In genomic region chr12:71910246-71910645, GRCm38 (mm10) we compare ENCODE assay signal across 26 mouse cellular contexts.
A peak's percentile ranks its signal among the peaks of the same experiment; 100 is the strongest.
DNase-seq lines count a peak whose midpoint lies in the region; TF ChIP-seq lines count a peak whose summit lies in the region.
"Had no signal": no experiment of that assay in that cellular context is flagged by ENCODE, and none has a peak within 500 bp of the region (broad histone marks: within the 10 kb centered on the region; RNA-seq: fewer than 3 reads in every experiment).

No protein-coding gene starts in this region.

- H3K27me3 ChIP-seq in cerebellum, adult 2 months (ENCODE audit: control insufficient read depth, insufficient read depth, low read length) = no peaks in the 10 kb centered on the region
- H3K27me3 ChIP-seq: embryonic facial prominence, embryonic 15.5 days; forebrain, embryonic 15.5 days; heart, embryonic 12.5 days; hindbrain, embryonic 12.5 days; lung, embryonic 15.5 days; neural tube, embryonic 13.5 days; stomach, embryonic 15.5 days had no signal

- no peak overlapping the region for H3K4me3 ChIP-seq in cerebellum, adult 2 months (replicated peaks; ENCODE audit: insufficient read depth, low read depth, low read length)
- no peak overlapping the region for H3K4me3 ChIP-seq in layer of hippocampus, adult 2 months
- no peak overlapping the region for H3K4me3 ChIP-seq in olfactory bulb, adult 2 months (ENCODE audit: insufficient read depth, low read depth, low read length)
- H3K4me3 ChIP-seq: embryonic facial prominence, embryonic 15.5 days; forebrain, embryonic 15.5 days; heart, embryonic 12.5 days; hindbrain, embryonic 12.5 days; lung, embryonic 15.5 days; myocyte; neural tube, embryonic 13.5 days; stomach, embryonic 15.5 days had no signal

- no peak for TF ChIP-seq POLR2A in cerebellum, adult 2 months (IDR thresholded peaks at IDR 0.05; ENCODE audit: borderline replicate concordance, insufficient read depth, low read length)
- no peak for TF ChIP-seq POLR2A in olfactory bulb, adult 2 months (IDR thresholded peaks at IDR 0.05; ENCODE audit: insufficient read depth, low read depth, low read length)

- no peak overlapping the region for H3K27ac ChIP-seq in cerebellum, adult 2 months (ENCODE audit: insufficient read depth, low read length)
- peak overlapping the region; percentile 73 for H3K27ac ChIP-seq in layer of hippocampus, adult 2 months
- H3K27ac ChIP-seq in olfactory bulb, adult 2 months (ENCODE audit: insufficient read depth, low read depth, low read length) = peak overlapping the region; percentile 22; the same call in 1 of the 2 replicates
- H3K27ac ChIP-seq: embryonic facial prominence, embryonic 15.5 days; forebrain, embryonic 15.5 days; hindbrain, embryonic 12.5 days; liver, embryonic 14.5 days; lung, embryonic 15.5 days; neural tube, embryonic 13.5 days; stomach, embryonic 15.5 days had no signal

- WGBS in cerebellum, adult 2 months = 6% methylated on average over 7 of the region's 7 CpGs
- WGBS in olfactory bulb, adult 2 months = 50% methylated on average over 7 of the region's 7 CpGs

- H3K4me1 ChIP-seq in cerebellum, adult 2 months (ENCODE audit: control insufficient read depth, insufficient read depth, low read length) = peaks cover 30% of the 10 kb centered on the region
- H3K4me1 ChIP-seq in olfactory bulb, adult 2 months (ENCODE audit: control insufficient read depth, insufficient read depth, low read length) = peaks cover 16% of the 10 kb centered on the region

- TF ChIP-seq CTCF in cerebellum, adult 2 months (IDR thresholded peaks at IDR 0.05; ENCODE audit: borderline replicate concordance, insufficient read depth, low read depth, low read length) = no peak
- no peak for TF ChIP-seq CTCF in layer of hippocampus, adult 2 months (conservative IDR thresholded peaks at IDR 0.05)
- TF ChIP-seq CTCF in olfactory bulb, adult 2 months (IDR thresholded peaks at IDR 0.05; ENCODE audit: insufficient read depth, low read depth, low read length) = no peak

- peak; percentile 33 to 67 for DNase-seq in cerebellum, adult 2 months
- no peak for DNase-seq in cerebellum, adult 11-12 months
- no peak for DNase-seq in layer of hippocampus, adult 2 months (ENCODE audit: low spot score in 2 of 2)
- DNase-seq in layer of hippocampus, adult 9-10 months (ENCODE audit: low spot score) = no peak
- peak; percentile 30 for DNase-seq in cerebellum, adult 8-10 months
- DNase-seq in thymus, postnatal 4 days = no peak
- DNase-seq: adrenal gland, postnatal 25 days; gastrocnemius, postnatal 14 days; heart, adult 11 months; heart, postnatal 14 days; kidney, adult 2 months; kidney, postnatal 14 days; layer of hippocampus, postnatal 36 days; lung, postnatal 4 days; right cerebral cortex, adult 18-20 months; thymus, postnatal 36 days had no signal

Comparison
In these comparisons a context has a peak if more than half of its experiments do, and no peak if none do; other contexts are left out.
1. DNase-seq: peak in cerebellum, adult 2 months (2 of 2) and cerebellum, adult 8-10 months (single experiment); none in cerebellum, adult 11-12 months (single experiment), layer of hippocampus, adult 2 months (0 of 2), layer of hippocampus, adult 9-10 months (single experiment) and thymus, postnatal 4 days (single experiment).